Mouse (Mus musculus): Measurements from ENCODE around the gene Hp.

Hp gene

GRCm38 (mm10) chr8:109578900-109579301 is at the start of gene Hp:
Gene Hp, minus strand, starts transcription at chr8:109579172.
- DNase-seq (ENCODE audit: extremely low read depth, insufficient read length, low spot score), result no peak

GRCm38 (mm10) chr8:109628638-109629037 is 49.7 kb upstream of the Hp start:
- no peak for DNase-seq (ENCODE audit: extremely low read depth, insufficient read length, low spot score)

- no peak for DNase-seq (ENCODE audit: extremely low read depth, insufficient read length, low spot score)
Measured at GRCm38 (mm10) chr8:109615569-109615968, 36.6 kb upstream of the Hp start.

- DNase-seq (ENCODE audit: extremely low read depth, insufficient read length, low spot score), result no peak
Measured at GRCm38 (mm10) chr8:109614243-109615210, 35.6 kb upstream of the Hp start, which contains the start of gene Pkd1l3. Gene Pkd1l3, plus strand, starts transcription at chr8:109614517.

GRCm38 (mm10) chr8:109609153-109609502 is 30.2 kb upstream of the Hp start:
- DNase-seq (ENCODE audit: extremely low read depth, insufficient read length, low spot score), result peak; percentile 18

GRCm38 (mm10) chr8:109608271-109609152 is 29.5 kb upstream of the Hp start, which contains the start of gene Dhodh:
Gene Dhodh, minus strand, starts transcription at chr8:109608673.
- peak; percentile 96 for DNase-seq (ENCODE audit: extremely low read depth, insufficient read length, low spot score)

GRCm38 (mm10) chr8:109607650-109608049 is 28.7 kb upstream of the Hp start:
- DNase-seq (ENCODE audit: extremely low read depth, insufficient read length, low spot score), result peak; percentile 16

GRCm38 (mm10) chr8:109606725-109607124 is 27.8 kb upstream of the Hp start:
- no peak for DNase-seq (ENCODE audit: extremely low read depth, insufficient read length, low spot score)

- no peak for DNase-seq (ENCODE audit: extremely low read depth, insufficient read length, low spot score)
Measured at GRCm38 (mm10) chr8:109595854-109596253, 16.9 kb upstream of the Hp start.

GRCm38 (mm10) chr8:109593117-109593788 is 14.3 kb upstream of the Hp start:
- DNase-seq (ENCODE audit: extremely low read depth, insufficient read length, low spot score), result no peak

GRCm38 (mm10) chr8:109592164-109592563 is 13.2 kb upstream of the Hp start:
- DNase-seq (ENCODE audit: extremely low read depth, insufficient read length, low spot score), result no peak

- no peak for DNase-seq (ENCODE audit: extremely low read depth, insufficient read length, low spot score)
Measured at GRCm38 (mm10) chr8:109591367-109591766, 12.4 kb upstream of the Hp start.

GRCm38 (mm10) chr8:109590901-109591300 is 11.9 kb upstream of the Hp start:
- no peak for DNase-seq (ENCODE audit: extremely low read depth, insufficient read length, low spot score)

- DNase-seq (ENCODE audit: extremely low read depth, insufficient read length, low spot score), result no peak
Measured at GRCm38 (mm10) chr8:109586972-109587504, 8.1 kb upstream of the Hp start.

GRCm38 (mm10) chr8:109585652-109586051 is 6.7 kb upstream of the Hp start:
- no peak for DNase-seq (ENCODE audit: extremely low read depth, insufficient read length, low spot score)

GRCm38 (mm10) chr8:109584830-109585229 is 5.9 kb upstream of the Hp start:
- no peak for DNase-seq (ENCODE audit: extremely low read depth, insufficient read length, low spot score)

- DNase-seq (ENCODE audit: extremely low read depth, insufficient read length, low spot score), result no peak
Measured at GRCm38 (mm10) chr8:109584293-109584692, 5.3 kb upstream of the Hp start.

- DNase-seq (ENCODE audit: extremely low read depth, insufficient read length, low spot score), result no peak
Measured at GRCm38 (mm10) chr8:109576311-109576710, 2.7 kb downstream of the Hp start.

GRCm38 (mm10) chr8:109571139-109571538 is 7.8 kb downstream of the Hp start:
- DNase-seq (ENCODE audit: extremely low read depth, insufficient read length, low spot score), result no peak
